Mouse (Mus musculus): ENCODE data around the gene Gm10031.

Gene Gm10031

GRCm38 (mm10) chr1:156539787-156540560, 16.2 kb downstream of the Gm10031 start:
- in situ Hi-C loops (cut with MboI, MseI), result loop anchor here (5.0 kb wide), 1 partner anchor 92 kb away; no protein-coding TSS in a partner anchor

DNA sequence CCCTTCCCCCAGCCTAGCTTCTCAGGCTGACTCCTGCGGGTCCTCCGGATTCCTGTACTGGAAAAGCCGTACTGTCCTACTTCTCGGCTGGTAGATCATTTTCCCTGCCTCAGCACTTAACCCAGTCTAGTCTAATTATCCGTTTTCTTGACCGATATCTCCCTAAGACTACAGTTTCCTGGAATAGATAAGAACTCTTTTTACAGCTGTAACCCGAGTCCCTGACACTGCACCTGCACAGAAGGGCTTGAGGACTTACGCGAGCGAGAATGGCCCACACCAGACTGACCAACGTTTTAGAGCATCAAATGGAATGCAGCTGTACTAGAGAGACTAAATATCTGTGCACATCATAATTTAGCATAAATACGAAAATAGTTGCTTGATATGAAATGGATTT, 20.2 kb downstream of the Gm10031 start:
- in situ Hi-C loops (cut with MboI, MseI), result no loop called here

DNA sequence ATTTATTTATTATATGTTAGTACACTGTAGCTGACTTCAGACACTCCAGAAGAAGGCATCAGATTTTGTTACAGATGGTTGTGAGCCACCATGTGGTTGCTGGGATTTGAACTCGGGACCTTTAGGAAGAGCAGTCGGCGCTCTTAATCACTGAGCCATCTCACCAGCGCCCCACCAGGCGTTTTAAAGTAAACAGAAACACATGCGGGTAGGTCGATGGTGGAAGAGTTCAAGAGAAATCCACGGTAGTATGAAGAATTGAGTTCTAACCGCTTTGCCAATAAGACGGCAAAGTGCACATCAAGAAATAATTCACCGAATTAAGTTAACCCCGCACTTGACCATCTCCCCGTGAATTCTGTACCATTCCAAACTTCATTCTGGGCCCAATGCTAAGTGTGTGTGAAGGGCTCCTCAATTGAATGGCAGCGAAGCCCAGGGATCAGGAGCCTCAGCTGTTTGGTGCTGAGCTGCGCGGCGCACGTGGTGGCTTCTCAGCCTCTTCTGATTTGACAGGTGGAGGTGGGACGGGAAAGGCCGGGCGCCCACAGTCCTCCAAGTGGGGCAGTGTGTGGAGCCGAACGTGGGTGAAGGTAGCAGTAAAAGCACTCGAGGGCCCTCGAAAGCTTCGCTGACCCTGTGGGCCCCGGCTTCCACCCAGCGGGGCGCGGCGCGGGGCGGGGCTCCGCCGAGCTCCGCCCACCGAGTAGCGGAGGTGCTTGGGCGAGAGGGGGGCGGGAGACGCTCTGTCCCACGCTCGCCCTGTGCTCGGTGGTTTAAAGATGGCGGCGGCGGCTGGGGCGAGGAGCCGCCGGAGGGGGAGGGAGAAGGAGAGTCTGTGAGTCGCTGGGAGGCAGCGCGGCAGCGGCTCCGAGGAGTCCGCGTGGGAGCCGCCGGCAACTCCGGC, 34.5 kb downstream of the Gm10031 start, which contains the start of gene Abl2:
Gene Abl2, plus strand, starts transcription at position 763 of the 907 bp plus-strand sequence.
- in situ Hi-C loops (cut with MboI, MseI), result no loop called here

DNA sequence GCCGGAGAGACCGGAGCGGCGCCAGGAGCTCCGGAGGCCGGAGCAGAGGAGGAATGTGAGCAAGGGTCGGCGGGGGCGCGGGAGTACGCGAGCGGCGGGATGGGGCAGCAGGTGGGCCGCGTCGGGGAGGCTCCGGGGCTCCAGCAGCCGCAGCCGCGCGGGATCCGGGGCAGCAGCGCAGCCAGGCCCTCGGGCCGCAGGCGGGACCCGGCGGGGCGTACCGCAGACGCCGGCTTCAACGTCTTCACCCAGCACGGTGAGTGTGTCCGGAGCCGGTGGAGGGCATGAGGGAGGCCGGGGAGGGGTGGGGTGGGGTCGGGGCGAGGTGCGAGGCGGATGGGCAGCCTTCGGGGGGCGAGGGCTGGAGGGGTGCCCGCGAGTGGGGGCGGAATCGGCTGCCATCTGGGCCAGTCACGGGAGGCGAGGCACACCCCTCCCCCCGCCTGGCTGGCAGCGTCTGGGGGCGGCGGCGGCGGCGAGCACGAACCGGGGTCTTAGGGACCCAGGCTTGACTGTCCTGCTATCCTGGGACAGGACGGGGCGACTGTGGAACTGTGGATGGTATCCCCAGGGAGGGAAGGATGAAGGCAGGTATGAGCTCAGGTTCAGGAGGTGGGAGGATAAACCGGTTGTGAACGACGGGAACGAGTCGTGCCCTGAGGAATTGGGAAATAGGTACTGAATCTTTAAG, 35.3 kb downstream of the Gm10031 start:
- in situ Hi-C loops (cut with MboI, MseI), result no loop called here

- in situ Hi-C loops (cut with MboI, MseI), result no loop called here
Measured at GRCm38 (mm10) chr1:156559641-156560020, 35.8 kb downstream of the Gm10031 start.

DNA sequence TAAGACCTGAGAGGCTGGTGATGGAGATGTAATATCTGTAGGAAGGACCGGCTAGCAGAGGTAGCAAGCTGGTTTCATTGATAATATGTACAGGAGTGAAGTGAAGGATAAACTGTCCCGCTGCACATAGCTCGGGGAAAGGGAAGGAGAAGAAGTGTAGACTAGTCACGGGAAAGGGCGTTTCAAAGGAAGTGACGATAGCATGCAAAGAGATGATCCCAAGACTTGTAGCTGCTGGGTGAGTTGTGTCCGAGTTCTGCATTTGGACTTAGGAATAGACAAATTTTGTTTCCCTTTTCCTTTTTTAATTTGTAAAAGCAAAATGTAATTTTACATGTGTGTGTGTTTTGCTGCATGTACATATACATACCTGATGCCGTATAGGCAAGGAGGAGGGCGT, 36.7 kb downstream of the Gm10031 start:
- in situ Hi-C loops (cut with MboI, MseI), result no loop called here

DNA sequence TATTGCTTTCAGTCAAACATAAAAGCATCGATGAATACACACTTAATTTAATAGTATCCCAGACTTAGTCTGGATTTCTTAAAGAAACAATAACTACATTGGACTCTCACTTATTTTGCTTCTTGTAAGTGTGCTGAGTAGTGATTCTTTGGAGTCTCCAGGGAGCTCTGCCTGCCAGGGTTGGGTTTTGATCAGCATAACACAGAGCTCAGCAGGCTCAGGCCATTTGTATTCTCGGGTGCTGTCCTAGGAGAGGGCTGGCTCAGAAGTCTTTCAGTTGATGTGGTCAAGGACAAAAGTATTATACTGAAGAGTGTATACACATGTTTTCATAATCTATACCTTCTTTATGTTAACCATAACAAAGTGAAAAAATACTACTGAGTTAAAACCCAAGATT, 41.5 kb downstream of the Gm10031 start:
- in situ Hi-C loops (cut with MboI, MseI), result no loop called here

DNA sequence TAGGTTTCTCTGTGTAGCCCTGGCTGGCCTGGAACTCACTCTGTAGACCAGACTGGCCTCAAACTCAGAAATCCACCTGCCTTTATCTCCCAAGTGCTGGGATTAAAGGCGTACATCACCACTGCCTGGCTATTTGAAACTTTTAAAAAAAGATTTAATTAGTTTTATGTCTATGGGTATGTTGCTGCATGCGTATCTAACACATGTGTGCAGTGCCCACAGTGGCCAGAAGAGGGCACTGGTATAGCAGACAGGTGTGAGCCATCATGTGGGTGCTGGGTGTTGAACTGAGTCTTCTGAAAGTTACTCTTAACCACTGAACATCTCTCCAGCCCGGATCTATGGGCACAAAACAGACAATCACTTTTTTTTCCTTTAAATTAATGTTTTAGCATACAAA, 42.3 kb downstream of the Gm10031 start:
- in situ Hi-C loops (cut with MboI, MseI), result no loop called here

- in situ Hi-C loops (cut with MboI, MseI), result loop anchor here (5.0 kb wide), 1 partner anchor 82 kb away; no protein-coding TSS in a partner anchor
Measured at GRCm38 (mm10) chr1:156569615-156570014, 45.8 kb downstream of the Gm10031 start.

GRCm38 (mm10) chr1:156572952-156573351, 49.1 kb downstream of the Gm10031 start:
- in situ Hi-C loops (cut with MboI, MseI), result loop anchor here (5.0 kb wide), 1 partner anchor 86 kb away; no protein-coding TSS in a partner anchor

Data from regulatory T cell (primary cell).